Mouse (Mus musculus) stomach, embryonic 14.5 days (tissue): ENCODE results near the gene Mpv17l. TPM values are rescaled to one million over a fixed set of nuclear protein-coding genes. Genes with fewer than 3 reads are reported as not detected.
"Not testable (repeated sequence)": the region's sequence is repeated elsewhere in the genome, so short reads cannot be mapped to it uniquely, and the experiment has no call there.

Experiments used
- ATAC-seq: fragments of 200-750 bp; cut with Nextera tagmentation; 2 replicates; pipeline ENCODE4 v1.8.0; 2017; ENCODE audit warnings: low read depth, moderate TSS enrichment; ENCODE audit not compliant: insufficient number of reproducible peaks, insufficient read depth, low FRiP score
- H3K27ac ChIP-seq: fragments of 300-500 bp; sonication (generic); 2 replicates; pipeline ENCODE4 v1.5.1; 2014; ENCODE audit warnings: mild to moderate bottlenecking, low read length, moderate library complexity, mixed read lengths
- H3K27me3 ChIP-seq: fragments of 300-500 bp; sonication (generic); 2 replicates; pipeline ENCODE4 v1.6.1; 2014; ENCODE audit warnings: low read length, control low read depth, mixed read lengths; ENCODE audit not compliant: control insufficient read depth, insufficient read depth
- H3K36me3 ChIP-seq: fragments of 300-500 bp; sonication (generic); 2 replicates; pipeline ENCODE4 v1.6.1; 2014; ENCODE audit warnings: mild to moderate bottlenecking, control low read depth, low read length, moderate library complexity, mixed read lengths; ENCODE audit not compliant: control insufficient read depth, insufficient read depth
- H3K4me1 ChIP-seq: fragments of 300-500 bp; sonication (generic); 2 replicates; pipeline ENCODE4 v1.6.1; 2014; ENCODE audit warnings: low read length, control low read depth, mixed read lengths; ENCODE audit not compliant: control insufficient read depth, insufficient read depth
- H3K4me2 ChIP-seq: fragments of 300-500 bp; sonication (generic); replicated peaks from 2 replicates; pipeline ENCODE4 v1.6.1; 2014; ENCODE audit warnings: low read depth, low read length, control low read depth
- H3K4me3 ChIP-seq: fragments of 300-500 bp; sonication (generic); 2 replicates; pipeline ENCODE4 v1.5.1; 2014; ENCODE audit warnings: low read depth, low read length, control low read depth
- H3K9ac ChIP-seq: fragments of 300-500 bp; sonication (generic); replicated peaks from 2 replicates; pipeline ENCODE4 v1.6.1; 2014; ENCODE audit warnings: low read depth, mild to moderate bottlenecking, control low read depth, low read length, moderate library complexity, mixed read lengths
- H3K9me3 ChIP-seq: fragments of 300-500 bp; sonication (generic); 2 replicates; pipeline ENCODE4 v1.6.1; 2016; ENCODE audit warnings: low read depth, low read length, control low read depth; ENCODE audit not compliant: control insufficient read depth
- WGBS: fragments of 180-500 bp; shearing (Covaris S2); extraction: QIAGEN DNeasy Blood & Tissue Kit; methylation state at CpG from one replicate; pipeline ENCODE4 v1.1.7; 2014; 5-methylcytosine and 5-hydroxymethylcytosine counted together
- polyA plus RNA-seq: library from polyadenylated mRNA; unstranded; fragments of >200 nt; fragmentation: Nextera tagmentation; extraction: Ambion mirVana; gene quantifications from 2 replicates; pipeline ENCODE4 v1.2.1, GENCODE M21; 2014

Gene Mpv17l
- polyA plus RNA-seq, 1 experiment from 2014 or later: 6.9 TPM

- ATAC-seq: no peak
- Histone ChIP-seq H3K9me3 (no peaks in the 10 kb centered on the region), H3K4me1 (no peaks in the 10 kb centered on the region), H3K27ac (no peak overlapping the region), H3K4me3 (no peak overlapping the region), H3K27me3 (no peaks in the 10 kb centered on the region), H3K4me2 (no peak overlapping the region), H3K36me3 (no peaks in the 10 kb centered on the region), H3K9ac (no peak overlapping the region)
- WGBS: 30% methylated on average over 4 of the region's 4 CpGs
Observed at GRCm38 (mm10) chr16:13944178-13944577, 41.2 kb downstream of the Mpv17l start.

GRCm38 (mm10) chr16:13944752-13945151, 41.8 kb downstream of the Mpv17l start:
- 71% methylated on average over 5 of the region's 5 CpGs for WGBS
- no peak for ATAC-seq
- Histone ChIP-seq H3K4me1 (no peaks in the 10 kb centered on the region), H3K9me3 (no peaks in the 10 kb centered on the region), H3K36me3 (no peaks in the 10 kb centered on the region), H3K27me3 (no peaks in the 10 kb centered on the region), H3K27ac (no peak overlapping the region), H3K9ac (no peak overlapping the region), H3K4me2 (no peak overlapping the region), H3K4me3 (no peak overlapping the region)

GRCm38 (mm10) chr16:13945153-13945552, 42.2 kb downstream of the Mpv17l start:
- H3K4me1 ChIP-seq: no peaks in the 10 kb centered on the region
- no peak overlapping the region for H3K4me3 ChIP-seq
- no peaks in the 10 kb centered on the region for H3K36me3 ChIP-seq
- no peak overlapping the region for H3K27ac ChIP-seq
- no peak for ATAC-seq
- H3K4me2 ChIP-seq: no peak overlapping the region
- 73% methylated on average over 4 of the region's 4 CpGs for WGBS
- no peaks in the 10 kb centered on the region for H3K9me3 ChIP-seq
- H3K27me3 ChIP-seq: no peaks in the 10 kb centered on the region
- no peak overlapping the region for H3K9ac ChIP-seq

- Histone ChIP-seq H3K27ac (no peak overlapping the region), H3K9ac (no peak overlapping the region), H3K4me3 (no peak overlapping the region), H3K4me1 (no peaks in the 10 kb centered on the region), H3K4me2 (no peak overlapping the region), H3K36me3 (no peaks in the 10 kb centered on the region), H3K27me3 (no peaks in the 10 kb centered on the region), H3K9me3 (no peaks in the 10 kb centered on the region)
- no peak for ATAC-seq
- WGBS: 83% methylated on average over 1 of the region's 1 CpGs
Observed at GRCm38 (mm10) chr16:13946306-13946705, 43.3 kb downstream of the Mpv17l start.

- H3K27me3 ChIP-seq: no peaks in the 10 kb centered on the region
- H3K4me1 ChIP-seq: no peaks in the 10 kb centered on the region
- no peak overlapping the region for H3K4me2 ChIP-seq
- H3K9me3 ChIP-seq: no peaks in the 10 kb centered on the region
- no peak overlapping the region for H3K27ac ChIP-seq
- H3K9ac ChIP-seq: no peak overlapping the region
- no peak overlapping the region for H3K4me3 ChIP-seq
- H3K36me3 ChIP-seq: no peaks in the 10 kb centered on the region
- ATAC-seq: no peak
- WGBS: 70% methylated on average over 3 of the region's 3 CpGs
Observed at GRCm38 (mm10) chr16:13951245-13951644, 48.3 kb downstream of the Mpv17l start.

GRCm38 (mm10) chr16:13962053-13962452, 59.1 kb downstream of the Mpv17l start:
- H3K27ac ChIP-seq: no peak overlapping the region
- H3K4me1 ChIP-seq: no peaks in the 10 kb centered on the region
- no peak for ATAC-seq
- no peaks in the 10 kb centered on the region for H3K9me3 ChIP-seq
- no peaks in the 10 kb centered on the region for H3K36me3 ChIP-seq
- H3K4me2 ChIP-seq: no peak overlapping the region
- H3K4me3 ChIP-seq: no peak overlapping the region
- H3K27me3 ChIP-seq: no peaks in the 10 kb centered on the region
- 35% methylated on average over 1 of the region's 1 CpGs for WGBS
- H3K9ac ChIP-seq: no peak overlapping the region

- Histone ChIP-seq H3K27me3 (no peaks in the 10 kb centered on the region), H3K9ac (no peak overlapping the region), H3K9me3 (no peaks in the 10 kb centered on the region), H3K4me3 (no peak overlapping the region), H3K4me1 (no peaks in the 10 kb centered on the region), H3K27ac (no peak overlapping the region), H3K4me2 (no peak overlapping the region), H3K36me3 (no peaks in the 10 kb centered on the region)
- ATAC-seq: no peak
- 45% methylated on average over 1 of the region's 1 CpGs for WGBS
Observed at GRCm38 (mm10) chr16:13969096-13969495, 66.1 kb downstream of the Mpv17l start.

- 88% methylated on average over 8 of the region's 8 CpGs for WGBS
- Histone ChIP-seq H3K4me3 (no peak overlapping the region), H3K9me3 (no peaks in the 10 kb centered on the region), H3K27me3 (no peaks in the 10 kb centered on the region), H3K4me1 (no peaks in the 10 kb centered on the region), H3K9ac (no peak overlapping the region), H3K27ac (no peak overlapping the region), H3K4me2 (no peak overlapping the region), H3K36me3 (no peaks in the 10 kb centered on the region)
- no peak for ATAC-seq
Observed at GRCm38 (mm10) chr16:13972051-13972450, 69.1 kb downstream of the Mpv17l start.

GRCm38 (mm10) chr16:13976358-13976896, 73.5 kb downstream of the Mpv17l start:
- not testable (repeated sequence) for H3K27ac ChIP-seq, H3K4me3 ChIP-seq, H3K4me1 ChIP-seq, H3K9ac ChIP-seq, H3K4me2 ChIP-seq, H3K27me3 ChIP-seq, H3K36me3 ChIP-seq, H3K9me3 ChIP-seq, ATAC-seq
- WGBS: 82% methylated on average over 4 of the region's 4 CpGs
